ENCODE assay signal across 18 mouse cellular contexts in the genomic region with DNA sequence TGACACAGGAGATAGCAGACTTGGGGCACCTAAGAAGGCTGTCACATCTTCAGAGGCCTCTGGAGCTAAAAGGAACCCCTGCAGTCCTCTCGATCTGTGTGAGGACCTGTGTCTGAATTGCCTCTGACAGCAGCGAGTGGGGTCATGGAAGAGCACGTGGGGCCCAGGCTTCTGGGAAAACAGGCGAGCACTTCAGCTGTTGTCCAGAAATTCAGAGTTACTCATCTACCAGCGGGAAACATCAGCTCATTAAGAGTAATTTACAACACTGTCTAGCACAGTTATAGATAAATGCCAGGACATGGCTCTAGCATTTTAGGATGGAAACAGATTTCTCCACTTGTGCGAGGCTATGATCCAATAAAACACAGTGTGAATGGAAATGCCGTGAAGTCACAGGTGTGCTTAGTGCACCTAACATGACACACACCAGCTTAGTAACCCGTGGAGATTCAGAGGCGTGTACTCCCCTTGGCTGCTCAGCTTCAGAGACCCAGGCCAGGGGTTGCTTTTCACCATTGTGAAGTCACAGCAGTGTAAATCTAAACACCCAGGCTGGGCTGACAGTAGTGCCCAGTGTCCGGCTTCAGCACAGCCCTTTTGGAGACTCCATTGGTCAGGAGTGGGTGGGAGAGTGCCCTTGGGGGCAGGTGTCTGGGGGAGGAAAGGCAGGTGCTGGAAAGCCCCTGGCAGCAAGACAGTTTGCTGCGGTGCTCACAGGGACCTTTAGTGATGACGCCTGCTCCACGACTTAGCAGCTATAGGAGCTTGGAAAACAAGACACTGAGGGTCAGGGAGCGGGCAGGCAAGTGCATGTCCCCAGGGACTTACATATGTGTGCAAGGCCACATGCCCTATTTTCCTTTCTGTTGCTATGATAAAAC. TPM values are rescaled to one million over a fixed set of nuclear protein-coding genes. Genes with fewer than 3 reads are reported as not detected.
A peak's percentile ranks its signal among the peaks of the same experiment; 100 is the strongest.
DNase-seq lines count a peak whose midpoint lies in the region; ATAC-seq lines count a peak whose summit lies in the region.
"Had no signal": no experiment of that assay in that cellular context is flagged by ENCODE, and none has a peak within 500 bp of the region (broad histone marks: within the 10 kb centered on the region; RNA-seq: fewer than 3 reads in every experiment).

No protein-coding gene starts in this region.

- H3K9ac ChIP-seq in kidney, embryonic 14.5 days (ENCODE audit: low read depth, low read length), result no peak overlapping the region
- H3K9ac ChIP-seq in intestine, embryonic 15.5 days, result no peak overlapping the region
- H3K9ac ChIP-seq: forebrain, embryonic 15.5 days; hindbrain, embryonic 15.5 days had no signal

- H3K27ac ChIP-seq in kidney, embryonic 14.5 days (ENCODE audit: low read depth, low read length), result peak overlapping the region; percentile 60; the same call in 1 of the 2 replicates
- 0 out of 2 replicates have a peak overlapping the region, but pooled peaks have one; percentile 38 for H3K27ac ChIP-seq in intestine, embryonic 15.5 days
- H3K27ac ChIP-seq: forebrain, embryonic 15.5 days; hindbrain, embryonic 15.5 days; layer of hippocampus, adult 2 months had no signal

- peaks cover 2% of the 10 kb centered on the region; the same call in 1 of the 2 replicates for H3K27me3 ChIP-seq in kidney, embryonic 14.5 days (ENCODE audit: control insufficient read depth, insufficient read depth, low read length)
- no peaks in the 10 kb centered on the region for H3K27me3 ChIP-seq in intestine, embryonic 15.5 days (replicated peaks)
- H3K27me3 ChIP-seq: CH12.LX; forebrain, embryonic 15.5 days; hindbrain, embryonic 15.5 days had no signal

- H3K4me3 ChIP-seq in kidney, embryonic 14.5 days (ENCODE audit: low read length), result no peak overlapping the region
- no peak overlapping the region for H3K4me3 ChIP-seq in intestine, embryonic 15.5 days (replicated peaks)
- H3K4me3 ChIP-seq: forebrain, embryonic 15.5 days; hindbrain, embryonic 15.5 days; layer of hippocampus, adult 2 months had no signal

- H3K36me3 ChIP-seq in kidney, embryonic 14.5 days (ENCODE audit: control insufficient read depth, insufficient read depth, low read length), result no peaks in the 10 kb centered on the region
- no peaks in the 10 kb centered on the region for H3K36me3 ChIP-seq in intestine, embryonic 15.5 days
- H3K36me3 ChIP-seq: forebrain, embryonic 15.5 days; hindbrain, embryonic 15.5 days had no signal

- H3K9me3 ChIP-seq in kidney, embryonic 14.5 days (ENCODE audit: control insufficient read depth, low read length), result no peaks in the 10 kb centered on the region
- no peaks in the 10 kb centered on the region for H3K9me3 ChIP-seq in intestine, embryonic 15.5 days
- H3K9me3 ChIP-seq: forebrain, embryonic 15.5 days; hindbrain, embryonic 15.5 days had no signal

- WGBS in kidney, embryonic 14.5 days, result 22% methylated on average over 14 of the region's 14 CpGs
- 34% methylated on average over 14 of the region's 14 CpGs for WGBS in intestine, embryonic 15.5 days

- DNase-seq in embryo, embryonic 11 days, result peak; percentile 8
- no peak for DNase-seq in embryo, embryonic 9.5 days (ENCODE audit: extremely low spot score)
- no peak for DNase-seq in kidney, adult 18-20 months
- peak; percentile 83 for DNase-seq in retina, embryonic 14.5 days (ENCODE audit: low spot score)
- DNase-seq in gastrocnemius, postnatal 14 days, result no peak
- DNase-seq: cerebellum, adult 9-11 months; right cerebral cortex, postnatal 25 days; thymus, postnatal 14 days had no signal

- no peak overlapping the region for H3K4me2 ChIP-seq in kidney, embryonic 14.5 days (replicated peaks; ENCODE audit: low read depth, low read length)
- no peak overlapping the region for H3K4me2 ChIP-seq in intestine, embryonic 15.5 days (replicated peaks)
- H3K4me2 ChIP-seq: forebrain, embryonic 15.5 days had no signal

- H3K4me1 ChIP-seq in kidney, embryonic 14.5 days (ENCODE audit: control insufficient read depth, insufficient read depth, low read length), result peaks cover 28% of the 10 kb centered on the region
- peaks cover 40% of the 10 kb centered on the region for H3K4me1 ChIP-seq in intestine, embryonic 15.5 days (replicated peaks)

- ATAC-seq in kidney, embryonic 14.5 days (ENCODE audit: low FRiP score, low TSS enrichment), result peak; percentile 58
- ATAC-seq in intestine, embryonic 15.5 days, result no peak
- ATAC-seq in cerebellum, adult (ENCODE audit: insufficient number of reproducible peaks, low FRiP score, low TSS enrichment), result no peak

- intact Hi-C loops in gastrocnemius, postnatal 14 days (cut with DNase I; ENCODE audit: low total_unique reads), result no loop called here

RNA-seq across cellular contexts. Expression of gene Fam170b, which starts 9.3 kb away (rescaled TPM):
- 0.14 TPM in 1 of 2 replicates, not detected in the other for polyA plus RNA-seq in kidney, embryonic 14.5 days (2014; fragmentation: Nextera tagmentation; extraction: Ambion mirVana)
- polyA plus RNA-seq in intestine, embryonic 15.5 days (2015; fragmentation: Nextera tagmentation; extraction: Ambion mirVana), result 0.06 and 0.11 TPM in 2 replicates
- not detected for total RNA-seq in gastrocnemius, postnatal 14 days (2021)
- total RNA-seq: CH12.LX; layer of hippocampus, adult 2 months had no signal
- polyA plus RNA-seq: forebrain, embryonic 15.5 days; limb, embryonic 14.5 days; midbrain, embryonic 11.5 days had no signal

RNA-seq across cellular contexts. Expression of gene Vstm4, which starts 32.0 kb away (rescaled TPM):
- 21.2 and 35.4 TPM in 2 replicates for polyA plus RNA-seq in kidney, embryonic 14.5 days (2014; fragmentation: Nextera tagmentation; extraction: Ambion mirVana)
- polyA plus RNA-seq in intestine, embryonic 15.5 days (2015; fragmentation: Nextera tagmentation; extraction: Ambion mirVana), result 25.2 and 26.7 TPM in 2 replicates
- 10 to 100 TPM in 1 of 2 experiments, 1 to 10 TPM in 1; 8.2 to 10.9 TPM for total RNA-seq in gastrocnemius, postnatal 14 days (2021)
- total RNA-seq: CH12.LX had no signal

RNA-seq across cellular contexts. Expression of gene Tmem273, which starts 38.7 kb away (rescaled TPM):
- 0.56 and 0.70 TPM in 2 replicates for polyA plus RNA-seq in kidney, embryonic 14.5 days (2014; fragmentation: Nextera tagmentation; extraction: Ambion mirVana)
- polyA plus RNA-seq in intestine, embryonic 15.5 days (2015; fragmentation: Nextera tagmentation; extraction: Ambion mirVana), result 1.3 and 2.0 TPM in 2 replicates
- total RNA-seq in gastrocnemius, postnatal 14 days (2021), result under 1 TPM; 0.47 to 0.58 TPM
- total RNA-seq: gastrocnemius, adult 8-10 months had no signal

Comparison
In these comparisons a context has a peak if more than half of its experiments do, and no peak if none do; other contexts are left out.
1. DNase-seq: peak in embryo, embryonic 11 days (single experiment) and retina, embryonic 14.5 days (single experiment); none in embryo, embryonic 9.5 days (single experiment), kidney, adult 18-20 months (single experiment) and gastrocnemius, postnatal 14 days (single experiment).